Mouse (Mus musculus) spleen, adult 2 months (tissue): ENCODE data around the gene Tbxas1.

ENCODE experiments used
- CTCF ChIP-seq: fragments of 200-500 bp; IDR thresholded peaks from 2 replicates; pipeline ENCODE4 v1.5.1; 2011; ENCODE audit warnings: mild to moderate bottlenecking, inconsistent platforms; ENCODE audit not compliant: insufficient read depth, insufficient read length, insufficient replicate concordance; ENCODE audit errors: extremely low read depth
- POLR2A ChIP-seq: fragments of 200-500 bp; IDR thresholded peaks from 2 replicates; pipeline ENCODE4 v1.6.1; 2011; ENCODE audit warnings: low read depth, low read length, inconsistent platforms

- TF ChIP-seq CTCF (no peak), POLR2A (no peak)
Observed at GRCm38 (mm10) chr6:38863595-38863994, 11.6 kb upstream of the Tbxas1 start.
